Mouse (Mus musculus) adrenal gland, adult 10 weeks (tissue): ENCODE results near the gene Rem2. TPM values are rescaled to one million over a fixed set of nuclear protein-coding genes. Genes with fewer than 3 reads are reported as not detected.

Experiments used
- polyA plus RNA-seq: library from polyadenylated mRNA; stranded (reverse); fragments of 350-450 nt; fragmentation: Illumina TruSeq; extraction: RNeasy Lipid Tissue Mini Kit (QIAGEN cat#74804); gene quantifications from one replicate; pipeline ENCODE4 v1.2.3, GENCODE M21; 2014; ENCODE audit warnings: low read depth, low replicate concordance

Gene Rem2
- not detected for polyA plus RNA-seq

GRCm38 (mm10) chr14:54475941-54476844, at the start of gene Rem2:
TSS of gene Rem2 (plus strand) at chr14:54476100.

GRCm38 (mm10) chr14:54426689-54427398, 49.1 kb upstream of the Rem2 start, which contains the start of gene Mrpl52:
TSS of gene Mrpl52 (plus strand) at chr14:54426909.

GRCm38 (mm10) chr14:54431334-54432077, 44.4 kb upstream of the Rem2 start, which contains the start of gene Mmp14:
TSS of gene Mmp14 (plus strand) at chr14:54431612.

GRCm38 (mm10) chr14:54463959-54464292, 12.0 kb upstream of the Rem2 start, which contains the start of gene Lrp10:
TSS of gene Lrp10 (plus strand) at chr14:54464137.

Other genes starting within 250 kb of the Rem2 start
- 19.8 TPM for gene Dad1, start 222.0 kb upstream of the Rem2 start, polyA plus RNA-seq
- 151 TPM for gene Abhd4, start 221.9 kb upstream of the Rem2 start, polyA plus RNA-seq
- gene Olfr49, start 191.2 kb upstream of the Rem2 start, polyA plus RNA-seq, result not detected
- 15.0 TPM for gene Oxa1l, start 115.3 kb upstream of the Rem2 start, polyA plus RNA-seq
- 0.41 TPM for gene Slc7a7, start 58.3 kb upstream of the Rem2 start, polyA plus RNA-seq
- gene Mrpl52, start 49.2 kb upstream of the Rem2 start, polyA plus RNA-seq, result 49.0 TPM
- 31.8 TPM for gene Mmp14, start 44.5 kb upstream of the Rem2 start, polyA plus RNA-seq
- 8.6 TPM for gene Lrp10, start 12.0 kb upstream of the Rem2 start, polyA plus RNA-seq
- 58.8 TPM for gene Prmt5, start 41.4 kb downstream of the Rem2 start, polyA plus RNA-seq
- gene Haus4, start 78.5 kb downstream of the Rem2 start, polyA plus RNA-seq, result 11.6 TPM
- 15.4 TPM for gene Ajuba, start 101.5 kb downstream of the Rem2 start, polyA plus RNA-seq
- gene 4931414P19Rik, start 129.9 kb downstream of the Rem2 start, polyA plus RNA-seq, result 1.7 TPM
- 11.3 TPM for gene Psmb5, start 141.9 kb downstream of the Rem2 start, polyA plus RNA-seq
- gene Psmb11, start 145.3 kb downstream of the Rem2 start, polyA plus RNA-seq, result not detected
- gene Gm17606, start 164.9 kb downstream of the Rem2 start, polyA plus RNA-seq, result not detected
- gene Cdh24, start 165.3 kb downstream of the Rem2 start, polyA plus RNA-seq, result 0.17 TPM
- 26.5 TPM for gene 1700123O20Rik, start 210.1 kb downstream of the Rem2 start, polyA plus RNA-seq
- 163 TPM for gene Acin1, start 210.8 kb downstream of the Rem2 start, polyA plus RNA-seq
- not detected for gene Gm29776, start 222.7 kb downstream of the Rem2 start, polyA plus RNA-seq
- not detected for gene Cebpe, start 236.1 kb downstream of the Rem2 start, polyA plus RNA-seq